Mouse (Mus musculus) heart, adult 18-20 months (tissue): ENCODE measurements around the gene Lrrc55. TPM values are rescaled to one million over a fixed set of nuclear protein-coding genes. Genes with fewer than 3 reads are reported as not detected.

Source experiments
- DNase-seq, 2 experiments: peaks; one replicate each; pipeline ENCODE4 v3.0.0; 2021 to 2022; ENCODE audit warnings: mixed read lengths in 1 of 2
- total RNA-seq, 2 experiments: library from RNA; stranded (reverse); gene quantifications; 2 replicates each; pipeline ENCODE4 v1.2.3; 2021

Lrrc55 gene
- total RNA-seq, 2 experiments from 2014 or later = 1.2 to 1.5 TPM

GRCm38 (mm10) chr2:85132204-85132603 lies 64.8 kb downstream of the Lrrc55 start:
- peak; percentile 27 to 46 for DNase-seq

GRCm38 (mm10) chr2:85131724-85132123 lies 65.3 kb downstream of the Lrrc55 start:
- DNase-seq = peak in 1 of 2 experiments; percentile 61

- no peak for DNase-seq
These were observed 65.8 kb downstream of the Lrrc55 start for GRCm38 (mm10) chr2:85131226-85131625.

DNA sequence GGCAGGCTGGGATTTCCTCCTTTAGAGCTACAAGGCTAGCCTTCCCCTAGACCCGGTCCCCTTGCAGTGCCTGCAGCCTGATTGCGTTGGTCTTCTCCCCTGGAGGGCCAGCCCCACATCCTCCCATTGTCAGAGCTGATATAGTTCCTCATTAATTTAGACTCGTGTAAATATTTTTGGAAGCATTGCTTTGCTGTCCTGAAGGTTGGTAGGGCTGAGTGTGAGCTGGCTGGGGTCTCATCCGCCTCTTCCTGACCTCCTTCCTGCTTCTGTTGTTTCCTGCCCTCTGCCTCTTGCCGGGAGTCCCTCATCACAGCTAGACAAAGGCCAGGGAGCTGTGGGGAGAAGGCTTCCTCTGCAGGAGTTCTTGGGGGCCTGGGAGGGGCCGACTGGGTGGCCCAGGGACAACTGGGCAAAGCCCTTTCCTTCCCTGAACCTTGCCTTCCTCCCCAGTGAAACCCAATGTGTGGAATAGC lies 67.5 kb downstream of the Lrrc55 start:
- peak; percentile 51 to 79 for DNase-seq

- peak; percentile 76 to 83 for DNase-seq
These were observed 73.0 kb downstream of the Lrrc55 start for GRCm38 (mm10) chr2:85123869-85124535.

DNA sequence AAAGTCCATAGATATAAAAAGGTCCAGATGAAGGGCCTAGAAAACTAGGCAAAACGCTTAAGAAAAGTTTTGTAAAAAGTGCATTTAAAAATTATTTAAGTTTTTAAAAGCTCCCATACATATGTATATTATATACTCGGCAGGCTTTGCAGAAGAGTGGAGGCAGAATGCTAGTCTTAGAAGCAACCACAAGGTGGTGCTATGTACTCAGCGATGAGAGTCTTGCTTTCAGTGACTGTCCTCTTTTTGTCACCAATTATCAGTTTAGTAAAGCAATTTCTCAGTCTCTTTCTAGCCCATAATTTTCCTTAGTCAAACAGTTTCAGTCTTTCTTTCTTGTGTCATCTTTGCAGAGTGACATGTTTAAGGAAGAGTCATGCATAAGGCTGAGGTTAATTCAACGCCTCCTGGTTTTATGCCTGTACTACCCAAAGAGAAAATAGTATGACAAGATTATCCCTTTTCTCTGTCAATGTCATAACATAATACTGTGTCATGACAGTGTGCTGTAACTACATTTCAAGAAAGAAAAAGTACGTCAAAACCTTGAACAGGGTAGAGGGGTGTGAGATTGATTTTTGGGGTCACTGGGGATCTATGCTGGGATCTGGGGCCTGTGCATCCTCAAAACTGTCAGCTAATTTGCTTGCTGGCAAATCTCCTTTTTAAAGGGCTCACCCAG lies 73.7 kb downstream of the Lrrc55 start:
- DNase-seq = peak in 1 of 2 experiments; percentile 69

Other genes starting within 250 kb of the Lrrc55 start
- gene Prg2, start 216.7 kb downstream of the Lrrc55 start, total RNA-seq = not detected
- not detected for gene Prg3, start 209.0 kb downstream of the Lrrc55 start, total RNA-seq
- gene Ssrp1, start 160.0 kb downstream of the Lrrc55 start, total RNA-seq = 10 to 100 TPM; 36.7 to 43.5 TPM
- gene P2rx3, start 159.7 kb downstream of the Lrrc55 start, total RNA-seq = under 1 TPM; 0.20 to 0.44 TPM
- gene Tnks1bp1, start 149.2 kb downstream of the Lrrc55 start, total RNA-seq = 10 to 100 TPM; 48.1 to 51.2 TPM
- 10 to 100 TPM in 1 of 2 experiments, 1 to 10 TPM in 1; 5.7 to 11.3 TPM for gene Aplnr, start 61.0 kb downstream of the Lrrc55 start, total RNA-seq
- gene Olfr987, start 142.1 kb upstream of the Lrrc55 start, total RNA-seq = not detected
- not detected for gene Olfr988, start 166.0 kb upstream of the Lrrc55 start, total RNA-seq
- gene Olfr992, start 212.3 kb upstream of the Lrrc55 start, total RNA-seq = not detected
- not detected for gene Olfr993, start 217.7 kb upstream of the Lrrc55 start, total RNA-seq
- gene Olfr994, start 239.3 kb upstream of the Lrrc55 start, total RNA-seq = not detected
- gene Olfr995, start 246.4 kb upstream of the Lrrc55 start, total RNA-seq = not detected